Mouse (Mus musculus) cerebral cortex, adult 2 months (tissue): ENCODE measurements around the gene Wdr20.

Experiments used
- WGBS: fragments of 180-500 bp; shearing (Covaris S2); methylation state at CpG from one replicate; pipeline ENCODE4 v1.1.7; 2018; 5-methylcytosine and 5-hydroxymethylcytosine counted together

The Wdr20 gene

DNA sequence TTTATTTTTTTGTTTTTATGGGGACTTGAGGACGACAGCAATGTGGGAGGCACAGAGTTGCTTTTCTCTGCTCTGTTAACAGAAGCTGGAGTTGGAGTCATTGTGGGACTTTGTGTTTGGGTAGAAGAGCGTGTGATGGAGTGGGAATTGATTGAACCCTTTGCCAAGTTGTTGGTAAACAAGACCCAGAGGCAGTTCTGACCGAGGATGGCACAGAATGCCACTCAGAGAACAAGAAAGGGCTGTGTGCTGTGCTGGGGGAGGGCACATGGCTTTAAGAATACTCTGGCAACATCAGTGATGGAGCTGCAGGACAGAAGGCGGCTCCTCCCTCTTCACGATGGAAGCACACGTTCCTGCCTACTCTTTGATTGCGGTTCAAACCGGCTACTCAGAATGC lies 43.4 kb downstream of the Wdr20 start:
- WGBS: 46% methylated on average over 8 of the region's 8 CpGs

GRCm38 (mm10) chr12:110782278-110782677 lies 44.5 kb downstream of the Wdr20 start:
- 91% methylated on average over 1 of the region's 1 CpGs for WGBS

GRCm38 (mm10) chr12:110784211-110784610 lies 46.5 kb downstream of the Wdr20 start:
- 92% methylated on average over 2 of the region's 2 CpGs for WGBS

DNA sequence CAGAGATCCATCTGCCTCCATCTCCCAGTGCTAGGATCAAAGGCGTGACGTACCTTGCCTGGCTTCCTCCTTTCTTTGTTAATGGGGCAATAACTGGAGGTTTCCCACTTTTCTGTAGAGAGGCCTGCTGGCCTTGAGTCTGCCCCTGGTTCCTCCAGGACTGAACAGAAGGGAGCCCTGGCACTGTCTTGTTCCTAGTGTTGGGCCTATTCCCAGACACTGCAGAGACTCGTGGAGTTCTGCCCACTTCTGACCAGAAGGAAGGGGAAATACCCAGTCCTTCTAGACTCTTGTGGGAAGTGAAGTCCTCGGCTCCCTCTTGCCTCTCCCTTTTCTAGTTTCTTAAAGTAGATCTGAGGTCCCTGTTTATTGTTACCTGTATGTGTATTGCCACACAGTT lies 48.5 kb downstream of the Wdr20 start:
- WGBS: 53% methylated on average over 4 of the region's 4 CpGs

- 84% methylated on average over 4 of the region's 4 CpGs for WGBS
These were observed 52.8 kb downstream of the Wdr20 start for GRCm38 (mm10) chr12:110790580-110790979.

DNA sequence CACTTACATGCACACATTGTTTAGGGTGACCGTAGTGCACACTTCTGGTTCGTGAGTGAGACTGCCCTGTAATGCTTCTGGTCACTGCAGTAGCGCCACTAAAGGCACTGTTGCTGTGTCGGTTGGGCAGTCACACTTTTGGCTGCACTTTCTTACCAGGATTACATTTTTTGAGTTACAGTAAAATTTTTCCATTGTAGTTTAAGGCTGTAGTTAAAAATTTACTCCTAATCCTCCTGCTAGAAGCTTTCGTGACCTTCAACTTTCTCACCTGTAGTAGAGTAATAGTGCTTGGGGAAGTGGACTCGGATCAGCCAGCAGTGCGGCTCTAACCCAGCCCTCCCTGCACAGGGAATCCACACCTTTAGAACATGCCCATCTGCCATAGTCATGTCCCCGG lies 53.3 kb downstream of the Wdr20 start:
- WGBS: 88% methylated on average over 8 of the region's 8 CpGs

GRCm38 (mm10) chr12:110795035-110795434 lies 57.3 kb downstream of the Wdr20 start:
- WGBS: 74% methylated on average over 6 of the region's 6 CpGs

GRCm38 (mm10) chr12:110796748-110797147 lies 59.0 kb downstream of the Wdr20 start:
- 84% methylated on average over 6 of the region's 6 CpGs for WGBS

GRCm38 (mm10) chr12:110797202-110797601 lies 59.5 kb downstream of the Wdr20 start:
- WGBS: 76% methylated on average over 6 of the region's 6 CpGs

- WGBS: 82% methylated on average over 10 of the region's 10 CpGs
These were observed 60.2 kb downstream of the Wdr20 start for GRCm38 (mm10) chr12:110797842-110798431.

GRCm38 (mm10) chr12:110799226-110799625 lies 61.5 kb downstream of the Wdr20 start:
- WGBS: 85% methylated on average over 4 of the region's 4 CpGs

- 84% methylated on average over 10 of the region's 10 CpGs for WGBS
These were observed 64.2 kb downstream of the Wdr20 start for GRCm38 (mm10) chr12:110801876-110802464.

GRCm38 (mm10) chr12:110802674-110803297 lies 65.0 kb downstream of the Wdr20 start:
- WGBS: 72% methylated on average over 5 of the region's 5 CpGs

DNA sequence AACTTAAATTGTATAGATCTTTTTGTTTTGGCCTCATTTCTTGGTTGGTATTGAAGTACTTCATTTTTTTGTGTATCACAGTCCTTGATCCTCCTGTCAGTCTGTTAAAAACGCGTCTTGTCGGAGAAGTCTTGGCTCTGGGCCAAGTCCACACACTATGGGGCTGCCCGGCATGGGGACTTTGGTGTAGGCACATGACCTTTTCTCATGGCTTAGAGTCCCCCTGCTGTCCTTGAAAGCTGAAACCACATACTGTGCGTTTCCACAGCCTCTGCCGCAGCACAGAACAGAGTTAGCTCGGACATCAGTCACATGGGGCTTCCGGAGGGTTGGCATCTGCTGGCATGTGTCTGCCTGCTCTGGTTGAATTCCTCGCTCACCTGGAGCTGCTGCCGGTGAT lies 66.5 kb downstream of the Wdr20 start:
- 31% methylated on average over 10 of the region's 10 CpGs for WGBS

DNA sequence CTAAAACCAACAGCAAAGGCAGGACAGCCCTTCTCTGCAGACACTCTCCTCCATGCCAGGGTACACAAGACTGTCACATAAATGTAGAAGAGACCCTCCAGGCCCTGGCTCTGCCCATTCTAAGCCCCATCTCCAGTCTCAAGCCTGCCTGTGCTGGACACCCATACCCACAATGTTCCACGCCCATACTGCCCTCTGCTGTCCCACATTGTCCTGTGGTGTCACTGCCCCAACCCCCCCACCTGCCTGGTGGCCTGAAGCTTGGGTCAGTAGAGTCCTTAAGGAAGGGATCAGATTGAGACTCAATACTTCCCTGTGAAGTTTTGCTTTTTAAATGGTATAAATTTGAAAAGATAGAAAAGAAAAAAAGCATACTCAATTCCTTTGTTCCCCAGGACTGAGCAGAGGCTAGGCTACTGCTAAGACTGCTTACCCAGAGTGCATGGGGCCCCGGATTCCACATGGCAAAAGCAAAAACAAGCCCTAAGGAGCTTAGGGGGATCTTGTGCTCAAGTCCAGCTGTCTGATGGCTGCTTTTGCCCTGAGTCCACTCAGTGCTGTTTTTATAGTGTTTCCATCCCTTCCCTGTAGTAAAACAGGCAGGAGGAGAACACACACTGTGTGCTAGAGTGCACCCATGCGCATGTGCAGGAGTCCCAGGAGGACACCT lies 68.7 kb downstream of the Wdr20 start:
- WGBS: 79% methylated on average over 3 of the region's 3 CpGs

GRCm38 (mm10) chr12:110808430-110808829 lies 70.7 kb downstream of the Wdr20 start:
- 71% methylated on average over 10 of the region's 10 CpGs for WGBS

GRCm38 (mm10) chr12:110808848-110809247 lies 71.1 kb downstream of the Wdr20 start:
- 92% methylated on average over 5 of the region's 5 CpGs for WGBS

DNA sequence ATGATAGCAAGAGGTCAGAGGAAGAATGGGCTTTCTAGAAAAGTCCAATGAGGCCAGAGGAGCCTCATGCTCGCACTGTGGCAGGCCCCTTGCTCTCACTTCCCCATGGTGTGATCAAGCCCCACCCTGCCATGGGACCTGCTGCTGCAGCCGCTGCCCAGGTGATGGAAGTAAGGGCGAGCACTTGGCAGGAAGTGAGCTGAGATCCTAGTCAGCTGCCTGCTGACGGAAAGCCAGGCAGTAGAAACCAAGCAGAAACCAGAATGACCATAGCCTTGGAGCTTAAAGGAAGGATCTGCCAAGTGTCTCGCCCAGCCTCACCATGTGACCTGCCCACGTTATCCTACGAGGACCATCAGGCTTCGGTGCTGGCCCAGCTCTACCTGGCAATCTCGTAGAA lies 75.4 kb downstream of the Wdr20 start:
- WGBS: 90% methylated on average over 9 of the region's 9 CpGs

DNA sequence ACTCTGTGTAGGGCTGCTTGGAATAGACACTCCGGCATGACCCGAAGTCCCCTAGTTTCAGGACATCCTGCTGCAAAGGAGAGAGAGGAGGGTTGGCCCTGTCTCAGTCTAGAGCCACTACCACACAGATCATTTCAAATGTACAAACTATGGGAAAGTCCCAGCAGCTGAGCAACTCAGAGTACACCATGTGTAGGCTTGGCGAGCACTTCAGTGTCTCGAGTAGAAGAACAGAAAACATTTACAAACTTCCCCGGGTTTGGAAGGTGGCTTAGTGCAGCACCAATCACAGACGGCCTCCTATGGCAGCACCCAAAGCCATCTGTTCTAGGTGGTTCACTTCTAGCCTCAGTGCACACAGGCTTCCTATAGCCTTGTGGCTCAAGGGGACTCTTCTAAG lies 75.9 kb downstream of the Wdr20 start:
- 80% methylated on average over 6 of the region's 6 CpGs for WGBS

DNA sequence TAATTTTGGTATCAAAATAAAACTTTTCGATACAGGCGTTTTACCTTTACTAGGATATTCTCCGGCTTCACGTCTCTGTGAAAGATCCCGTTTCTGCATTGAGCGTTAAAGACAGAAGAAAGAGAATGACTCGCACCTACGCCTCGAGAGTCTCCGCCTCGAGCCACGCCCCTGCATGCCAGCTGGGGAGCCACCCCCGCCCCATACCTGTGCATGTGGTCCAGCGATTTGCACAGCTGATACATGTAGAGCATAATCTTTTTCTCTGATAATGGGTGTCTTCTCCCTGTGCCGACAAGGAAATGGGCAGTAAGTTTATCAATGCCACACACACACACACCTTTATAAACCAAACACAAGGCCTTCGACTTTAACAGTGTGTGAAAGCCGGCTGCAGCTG lies 77.2 kb downstream of the Wdr20 start:
- 81% methylated on average over 17 of the region's 17 CpGs for WGBS

DNA sequence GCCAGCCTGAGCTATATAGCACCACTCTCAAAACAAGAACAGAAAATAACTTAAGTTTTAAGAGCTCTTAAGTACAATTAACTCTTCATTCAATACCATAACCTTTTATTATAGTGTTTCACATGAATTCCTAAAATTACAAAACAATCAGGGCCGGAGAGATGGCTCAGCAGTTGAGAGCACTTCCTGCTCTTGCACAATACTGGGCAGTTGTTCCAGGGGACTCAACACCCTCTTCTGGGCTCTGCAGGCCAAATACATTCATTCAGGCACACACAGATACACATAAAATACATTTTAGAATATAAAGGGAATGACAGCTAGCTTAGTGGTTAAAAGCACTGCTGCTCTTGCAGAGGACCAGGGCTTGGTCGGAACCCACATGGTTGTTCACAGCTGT lies 79.1 kb downstream of the Wdr20 start:
- 79% methylated on average over 2 of the region's 2 CpGs for WGBS

DNA sequence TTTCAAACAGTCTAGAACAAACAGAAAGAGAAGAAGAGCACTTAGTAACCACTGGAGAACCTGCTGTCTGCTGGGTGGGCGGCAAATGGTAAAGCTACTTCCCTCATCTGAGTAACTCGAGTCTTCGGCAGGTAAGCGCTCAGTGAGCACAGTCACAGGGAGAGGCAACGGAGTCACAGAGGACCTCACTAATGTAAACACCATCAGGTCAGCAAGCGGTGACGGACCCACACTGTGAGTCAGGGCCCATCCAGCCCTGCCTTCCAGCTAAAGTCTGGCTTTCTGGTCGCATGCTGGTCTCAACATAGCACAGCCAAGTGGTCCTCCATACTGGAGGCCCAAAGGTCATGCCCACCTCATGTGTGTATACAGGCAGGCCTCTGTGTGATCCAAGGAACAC lies 81.6 kb downstream of the Wdr20 start:
- WGBS: 87% methylated on average over 8 of the region's 8 CpGs

- WGBS: 90% methylated on average over 2 of the region's 2 CpGs
These were observed 84.0 kb downstream of the Wdr20 start for GRCm38 (mm10) chr12:110821787-110822186.
